Mouse (Mus musculus) liver, adult 2 months (tissue): ENCODE measurements around the gene Clip1. TPM values are rescaled to one million over a fixed set of nuclear protein-coding genes. Genes with fewer than 3 reads are reported as not detected.
A peak's percentile ranks its signal among the peaks of the same experiment; 100 is the strongest.

ENCODE experiments used
- DNase-seq: peaks from one replicate; pipeline ENCODE4 v3.0.0-alpha.2; 2011; ENCODE audit warnings: low read depth, low spot score; ENCODE audit errors: extremely low read depth
- H3K27ac ChIP-seq: fragments of 200-500 bp; replicated peaks from 2 replicates; pipeline ENCODE4 v1.5.1; 2012; ENCODE audit warnings: low read depth, mild to moderate bottlenecking, control low read depth, inconsistent platforms, low read length; ENCODE audit not compliant: insufficient read depth
- H3K27me3 ChIP-seq: fragments of 200-500 bp; 2 replicates; pipeline ENCODE4 v1.6.1; 2012; ENCODE audit warnings: mild to moderate bottlenecking, moderate library complexity, low read length, inconsistent platforms; ENCODE audit not compliant: control insufficient read depth, insufficient read depth
- H3K36me3 ChIP-seq: fragments of 200-500 bp; 2 replicates; pipeline ENCODE4 v1.6.1; 2012; ENCODE audit warnings: low read length, inconsistent platforms; ENCODE audit not compliant: control insufficient read depth, insufficient read depth
- H3K4me1 ChIP-seq: fragments of 200-500 bp; 2 replicates; pipeline ENCODE4 v1.6.1; 2011; ENCODE audit warnings: low read length; ENCODE audit not compliant: control insufficient read depth, insufficient read depth
- H3K4me3 ChIP-seq: fragments of 200-500 bp; 2 replicates; pipeline ENCODE4 v1.5.1; 2011; ENCODE audit warnings: low read depth, mild to moderate bottlenecking, control low read depth, low read length, moderate library complexity; ENCODE audit not compliant: insufficient read depth
- H3K79me2 ChIP-seq: fragments of 200-500 bp; 2 replicates; pipeline ENCODE4 v1.6.1; 2012; ENCODE audit warnings: inconsistent platforms, mild to moderate bottlenecking, low read length, moderate library complexity; ENCODE audit not compliant: control insufficient read depth, insufficient read depth
- H3K9ac ChIP-seq: fragments of 200-500 bp; 2 replicates; pipeline ENCODE4 v1.6.1; 2012; ENCODE audit warnings: low read depth, mild to moderate bottlenecking, control low read depth, inconsistent platforms, low read length
- CTCF ChIP-seq: fragments of 200-500 bp; IDR thresholded peaks from 2 replicates; pipeline ENCODE4 v1.5.1; 2011; ENCODE audit warnings: low read depth, low read length, control low read depth
- POLR2A ChIP-seq: fragments of 200-500 bp; IDR thresholded peaks from 2 replicates; pipeline ENCODE4 v1.6.1; 2011; ENCODE audit warnings: low read length, control low read depth; ENCODE audit not compliant: insufficient read depth; ENCODE audit errors: extremely low read depth
- WGBS: fragments of 180-500 bp; shearing (Covaris S2); methylation state at CpG from one replicate; pipeline ENCODE4 v1.1.7; 2018; 5-methylcytosine and 5-hydroxymethylcytosine counted together
- polyA plus RNA-seq: library from polyadenylated mRNA; depleted of rRNA; stranded (reverse); fragments of >200 nt; gene quantifications from 2 replicates; pipeline ENCODE4 v1.2.3, GENCODE M21; 2012
- total RNA-seq: library from RNA; depleted of rRNA; stranded (reverse); fragments of >200 nt; gene quantifications from 2 replicates; pipeline ENCODE4 v1.2.3, GENCODE M21; 2014

Clip1 gene
- total and polyA plus RNA-seq, 2 experiments: 11.8 to 25.2 TPM

- H3K9ac ChIP-seq: no peak overlapping the region
- WGBS: 73% methylated on average over 7 of the region's 7 CpGs
- no peak for TF ChIP-seq POLR2A
- no peak for TF ChIP-seq CTCF
These were observed 11.8 kb upstream of the Clip1 start for GRCm38 (mm10) chr5:123696244-123696643.

DNA sequence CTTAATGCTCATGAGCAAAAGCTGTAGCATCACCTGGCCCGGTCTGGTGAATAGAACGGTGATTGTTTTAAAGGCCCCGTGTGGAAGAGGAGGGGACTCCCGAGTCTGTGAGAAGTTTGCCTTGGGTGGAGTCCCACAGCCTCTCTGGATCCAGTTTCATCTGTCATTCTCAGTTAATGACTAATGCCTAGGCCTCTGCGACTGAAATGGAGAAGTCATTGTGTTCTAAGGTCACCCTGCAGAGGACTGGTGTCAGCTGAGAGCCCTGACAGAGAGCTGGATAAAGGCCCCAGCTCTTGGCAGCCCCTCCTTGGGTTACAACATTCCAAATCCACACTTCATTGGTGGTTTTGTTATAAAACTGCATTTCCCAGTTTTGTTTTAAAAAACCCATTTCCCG is 10.1 kb upstream of the Clip1 start:
- Histone ChIP-seq H3K36me3 (peaks cover 2% of the 10 kb centered on the region; the same call in 1 of the 2 replicates), H3K79me2 (no peaks in the 10 kb centered on the region), H3K27me3 (no peaks in the 10 kb centered on the region), H3K4me3 (no peak overlapping the region), H3K4me1 (peaks cover 3% of the 10 kb centered on the region; the same call in 1 of the 2 replicates), H3K9ac (no peak overlapping the region), H3K27ac (no peak overlapping the region)
- DNase-seq: peak; percentile 69
- TF ChIP-seq POLR2A (no peak), CTCF (no peak)
- WGBS: 25% methylated on average over 6 of the region's 6 CpGs

More at GRCm38 (mm10) chr5:123696244-123696643, 11.8 kb upstream of the Clip1 start:
- Histone ChIP-seq H3K79me2 (no peaks in the 10 kb centered on the region), H3K27ac (no peak overlapping the region), H3K36me3 (peaks cover 8% of the 10 kb centered on the region), H3K4me3 (no peak overlapping the region), H3K27me3 (no peaks in the 10 kb centered on the region), H3K4me1 (peaks cover 3% of the 10 kb centered on the region; the same call in 1 of the 2 replicates)
- no peak for DNase-seq

DNA sequence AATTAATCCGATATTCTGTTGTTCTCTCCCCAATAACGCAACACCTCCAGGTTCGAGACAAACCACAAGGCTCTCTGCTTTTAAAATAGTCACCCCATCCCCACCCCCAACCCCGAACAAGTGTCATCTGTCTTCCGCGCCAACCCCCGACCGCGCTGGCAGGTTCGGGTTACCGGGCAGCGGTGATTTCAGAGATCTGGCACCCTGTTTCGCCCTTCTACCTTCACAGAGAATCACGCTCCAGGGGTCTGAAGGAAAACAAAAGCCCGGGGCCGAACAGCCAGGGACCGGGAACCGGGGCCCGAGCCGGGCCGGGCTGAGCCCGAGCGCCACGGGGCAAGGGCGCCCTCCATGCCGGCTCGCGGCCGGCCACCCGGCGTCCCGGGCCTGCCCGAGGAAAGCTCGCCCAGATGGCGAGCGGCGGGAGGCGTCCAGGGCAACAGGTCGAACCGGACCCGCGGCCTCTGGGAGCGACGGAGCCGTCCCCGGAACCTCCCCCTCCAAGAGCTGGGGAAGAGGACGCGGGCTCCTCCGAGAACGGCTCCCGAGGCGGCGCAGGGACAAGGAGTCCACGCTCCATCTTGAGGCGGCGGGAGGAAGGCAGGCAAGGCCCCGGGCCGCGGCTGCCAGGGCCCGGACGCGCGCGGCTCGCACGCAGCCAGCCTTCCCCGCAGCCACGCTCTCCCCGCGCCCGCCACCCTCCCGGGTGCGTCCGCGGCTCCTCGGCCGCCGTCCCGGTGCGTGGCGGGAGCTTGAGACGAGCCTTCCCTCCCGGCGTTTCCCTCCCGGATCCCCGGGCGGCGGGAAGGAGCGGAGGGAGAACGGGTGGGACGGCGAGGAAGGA is 819 bp downstream of the Clip1 start:
- peak; percentile 52 for DNase-seq
- Histone ChIP-seq H3K27ac (peak overlapping the region; percentile 91), H3K36me3 (no peaks in the 10 kb centered on the region), H3K4me1 (peaks cover 12% of the 10 kb centered on the region), H3K79me2 (peaks cover 20% of the 10 kb centered on the region), H3K4me3 (peak overlapping the region; percentile 97), H3K9ac (peak overlapping the region; percentile 95), H3K27me3 (no peaks in the 10 kb centered on the region)
- under 1% methylated on average over 92 of the region's 92 CpGs for WGBS
- no peak for TF ChIP-seq CTCF
- no peak for TF ChIP-seq POLR2A

GRCm38 (mm10) chr5:123683043-123683376 is 1.4 kb downstream of the Clip1 start:
- Histone ChIP-seq H3K4me1 (peaks cover 12% of the 10 kb centered on the region), H3K36me3 (no peaks in the 10 kb centered on the region), H3K9ac (no peak overlapping the region), H3K4me3 (peak overlapping the region; percentile 97), H3K79me2 (peaks cover 22% of the 10 kb centered on the region), H3K27me3 (no peaks in the 10 kb centered on the region), H3K27ac (peak overlapping the region; percentile 8; the same call in 1 of the 2 replicates)
- TF ChIP-seq CTCF (no peak), POLR2A (no peak)
- DNase-seq: no peak
- 6% methylated on average over 6 of the region's 6 CpGs for WGBS

DNA sequence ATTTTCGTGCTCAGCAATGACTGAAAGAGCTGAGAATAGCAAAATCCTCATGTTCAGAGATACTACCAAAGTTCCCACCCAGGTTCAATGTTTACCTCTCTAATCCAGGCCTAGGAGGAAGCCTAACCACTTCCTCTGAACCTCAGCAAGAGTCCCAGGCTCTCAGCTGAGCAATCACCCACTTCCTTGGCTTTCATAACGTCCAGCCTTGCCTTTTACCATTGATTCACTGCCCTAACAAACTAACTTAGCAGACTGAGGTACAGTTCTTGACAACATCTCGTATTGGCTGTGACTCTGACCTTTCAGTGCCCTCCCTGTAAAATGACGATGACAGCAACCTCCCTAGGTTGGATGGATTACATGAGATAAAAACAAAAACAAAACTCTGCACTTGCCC is 2.0 kb downstream of the Clip1 start:
- no peak for TF ChIP-seq CTCF
- TF ChIP-seq POLR2A: no peak
- Histone ChIP-seq H3K27me3 (no peaks in the 10 kb centered on the region), H3K4me3 (no peak overlapping the region), H3K9ac (no peak overlapping the region), H3K36me3 (no peaks in the 10 kb centered on the region), H3K79me2 (peaks cover 24% of the 10 kb centered on the region), H3K27ac (peak overlapping the region; percentile 8), H3K4me1 (peaks cover 12% of the 10 kb centered on the region)
- WGBS: 23% methylated on average over 4 of the region's 4 CpGs
- DNase-seq: no peak
